Mouse (Mus musculus): ENCODE results near the gene Ppfia1.

The Ppfia1 gene

GRCm38 (mm10) chr7:144427460-144427859 is 126.1 kb downstream of the Ppfia1 start:
- peak; percentile 11 for DNase-seq (ENCODE audit: low read depth, low spot score)
